Mouse (Mus musculus) frontal cortex, postnatal 25 days (tissue): ENCODE measurements around the gene Zzz3.

Source experiments
- DNase-seq, 2 experiments: peaks; one replicate each; pipeline ENCODE4 v3.0.0; 2022; ENCODE audit warnings: low spot score in 2 of 2

Gene Zzz3

GRCm38 (mm10) chr3:152466849-152467248, 71.6 kb downstream of the Zzz3 start:
- no peak for DNase-seq

- no peak for DNase-seq
Measured at GRCm38 (mm10) chr3:152467312-152467711, 72.0 kb downstream of the Zzz3 start.

DNA sequence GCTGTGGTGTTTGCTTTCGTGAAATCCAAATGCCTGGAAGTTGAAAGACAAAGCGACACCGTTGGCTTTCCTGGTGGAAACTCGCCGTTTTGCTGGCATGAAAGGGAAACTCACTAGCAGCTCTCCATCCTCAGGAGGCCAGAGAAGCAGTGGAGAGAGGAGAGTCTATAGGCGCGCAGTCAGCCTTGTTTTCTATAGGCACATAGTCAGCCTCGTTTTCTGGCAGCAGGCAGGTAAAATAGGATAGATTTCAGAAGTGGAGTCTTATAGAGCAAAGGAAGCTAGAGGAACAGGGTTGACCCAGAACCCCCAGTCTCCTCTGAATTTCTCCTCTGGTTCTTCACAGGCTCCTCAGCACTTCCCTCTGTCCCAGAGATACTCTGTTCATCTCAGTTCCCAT, 72.8 kb downstream of the Zzz3 start:
- no peak for DNase-seq

GRCm38 (mm10) chr3:152468569-152469041, 73.3 kb downstream of the Zzz3 start:
- DNase-seq: no peak

DNA sequence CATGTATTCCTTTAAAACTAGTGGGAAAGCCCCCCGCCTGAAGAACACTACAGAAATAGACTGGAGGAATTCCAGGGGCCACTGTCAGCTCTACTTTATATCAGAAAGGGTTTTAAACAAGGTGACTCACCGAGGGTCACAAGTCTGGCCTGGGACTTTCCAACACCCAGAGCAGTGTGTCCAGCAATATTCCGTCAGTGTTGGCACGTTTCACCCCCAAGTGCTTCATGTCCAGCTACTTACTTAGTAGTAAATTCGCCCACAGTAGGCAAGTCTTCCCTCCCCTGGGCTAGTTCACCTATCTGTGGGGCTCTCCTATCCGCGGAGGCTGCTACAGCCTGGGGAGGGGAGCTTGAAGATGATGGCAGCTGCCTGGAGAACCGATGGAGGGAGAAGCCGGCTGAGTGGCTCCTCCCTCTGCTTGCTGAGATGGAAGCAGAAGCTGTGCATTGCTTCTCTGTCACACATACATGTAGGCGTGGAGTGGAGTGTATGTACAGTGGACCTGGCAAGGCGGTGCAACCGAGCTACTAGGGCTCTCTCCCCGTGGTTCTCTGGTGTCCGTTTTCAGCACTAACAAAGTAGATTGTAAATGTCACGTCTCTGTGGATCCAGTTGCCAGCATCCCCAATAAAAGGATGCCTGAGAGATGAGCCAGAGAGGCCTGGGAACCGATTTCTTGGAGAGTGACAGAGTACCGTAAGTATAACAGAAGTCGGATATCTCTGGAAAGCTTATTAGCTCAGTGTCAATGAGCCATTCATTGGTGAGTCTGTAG, 74.3 kb downstream of the Zzz3 start:
- no peak for DNase-seq

DNA sequence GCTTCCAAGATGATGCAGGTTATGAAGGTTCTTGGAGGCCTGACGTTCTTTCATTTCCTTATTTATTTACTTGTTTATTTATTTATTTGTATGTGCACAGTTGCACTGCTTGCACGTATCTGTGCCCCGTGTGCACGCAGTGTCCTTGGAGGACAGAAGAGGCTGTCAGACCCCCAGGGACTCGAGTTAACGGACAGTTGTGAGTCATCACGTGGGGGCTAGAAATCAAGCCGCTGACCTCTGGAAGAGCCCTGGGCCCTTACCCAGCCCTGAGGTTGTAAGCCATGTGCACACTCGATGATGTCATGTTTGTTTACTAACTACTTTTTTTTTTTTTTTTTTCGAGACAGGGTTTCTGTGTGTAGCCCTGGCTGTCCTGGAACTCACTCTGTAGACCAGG, 75.1 kb downstream of the Zzz3 start:
- DNase-seq: no peak

DNA sequence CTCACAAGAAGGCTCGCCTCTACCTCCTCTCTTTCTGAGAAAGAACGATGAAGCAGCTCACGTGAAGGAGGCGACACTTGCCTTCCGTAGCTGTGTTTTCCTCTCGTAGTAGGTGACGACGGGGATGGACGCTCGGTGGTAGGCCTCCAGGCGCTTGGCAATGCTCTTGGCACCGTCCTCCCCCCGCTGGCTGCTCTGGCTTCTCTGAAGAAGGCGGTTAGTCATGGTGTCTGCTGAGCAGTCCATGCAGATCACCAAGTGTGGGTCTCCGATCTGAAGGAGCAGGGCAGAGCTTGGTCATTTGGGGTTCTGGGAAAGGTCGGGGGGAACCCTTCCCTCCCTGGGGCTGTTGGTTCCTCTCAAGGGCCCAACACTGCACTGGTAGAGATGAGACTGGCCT, 77.4 kb downstream of the Zzz3 start:
- no peak for DNase-seq

DNA sequence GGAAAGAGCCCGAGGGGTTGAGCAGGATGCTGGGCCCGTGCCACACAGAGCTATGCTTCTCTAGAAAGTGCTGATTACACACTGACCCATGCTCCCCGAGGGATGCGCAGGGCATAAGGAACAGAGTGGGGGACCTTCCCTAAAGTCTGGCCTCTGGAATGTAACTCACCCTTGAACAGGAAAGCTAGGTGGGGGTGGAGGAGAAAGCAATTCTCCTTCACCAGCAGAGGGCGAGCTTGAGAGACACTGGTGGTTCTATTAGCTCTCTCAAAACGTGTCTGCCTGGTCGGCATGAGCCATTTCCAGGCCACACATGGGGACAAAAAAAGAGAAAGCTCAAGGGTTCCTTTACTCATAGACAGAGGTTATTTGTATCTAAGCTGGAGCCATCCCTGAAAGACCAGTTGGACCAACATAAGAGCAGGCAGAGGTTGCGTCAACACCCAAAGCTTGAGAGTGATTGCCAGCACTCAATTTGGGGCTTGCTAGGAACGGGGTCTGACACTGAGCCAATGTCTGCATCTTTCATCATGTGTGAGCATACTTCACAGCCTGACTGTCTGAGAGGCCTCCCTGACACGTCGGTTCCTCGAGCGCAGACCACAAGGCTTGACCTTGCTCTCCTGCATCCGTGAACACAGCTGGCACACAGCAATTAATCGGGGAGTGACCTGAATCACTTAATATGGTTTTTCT, 79.5 kb downstream of the Zzz3 start:
- DNase-seq: peak in 1 of 2 experiments; percentile 56

- DNase-seq: no peak
Measured at GRCm38 (mm10) chr3:152475278-152475669, 80.0 kb downstream of the Zzz3 start.

- no peak for DNase-seq
Measured at GRCm38 (mm10) chr3:152475894-152476293, 80.6 kb downstream of the Zzz3 start.

DNA sequence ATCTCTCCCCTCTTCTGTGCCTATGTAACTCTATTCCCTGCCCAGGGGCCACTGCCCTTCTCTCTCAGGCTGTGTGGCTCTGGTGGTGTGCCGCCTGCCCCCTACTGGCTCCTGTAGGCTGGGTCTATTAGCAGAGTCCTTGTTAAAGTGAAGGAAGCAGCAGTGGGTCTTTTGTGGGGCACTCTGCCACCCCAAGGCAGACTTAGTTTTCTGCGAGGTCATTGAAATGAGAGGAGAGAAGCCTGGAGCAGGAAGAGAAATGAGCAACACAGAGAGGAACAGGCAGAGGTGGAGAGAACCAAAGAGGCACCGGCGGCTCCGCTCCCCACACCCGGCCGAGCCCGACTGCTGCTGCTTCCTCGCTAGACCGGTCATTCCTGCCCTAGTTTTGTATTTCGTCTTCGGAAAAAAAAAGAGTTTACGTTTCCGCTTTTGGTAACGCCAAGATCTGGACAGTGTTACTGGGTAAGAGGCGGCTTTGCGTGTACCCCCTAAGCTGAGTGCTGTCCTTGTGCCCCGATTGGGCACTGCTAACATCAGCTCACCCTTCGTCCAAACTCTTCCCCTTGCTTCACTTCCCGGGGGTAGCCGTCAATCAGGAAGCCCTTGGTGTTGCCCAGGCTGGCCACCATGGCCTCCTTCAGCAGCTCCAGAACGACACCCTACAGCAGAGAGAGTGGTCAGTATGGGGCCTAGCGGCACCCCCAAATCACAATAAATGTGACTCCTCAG, 82.7 kb downstream of the Zzz3 start:
- DNase-seq: no peak

- DNase-seq: no peak
Measured at GRCm38 (mm10) chr3:152478599-152479435, 83.5 kb downstream of the Zzz3 start.

- DNase-seq: no peak
Measured at GRCm38 (mm10) chr3:152480336-152480735, 85.1 kb downstream of the Zzz3 start.

DNA sequence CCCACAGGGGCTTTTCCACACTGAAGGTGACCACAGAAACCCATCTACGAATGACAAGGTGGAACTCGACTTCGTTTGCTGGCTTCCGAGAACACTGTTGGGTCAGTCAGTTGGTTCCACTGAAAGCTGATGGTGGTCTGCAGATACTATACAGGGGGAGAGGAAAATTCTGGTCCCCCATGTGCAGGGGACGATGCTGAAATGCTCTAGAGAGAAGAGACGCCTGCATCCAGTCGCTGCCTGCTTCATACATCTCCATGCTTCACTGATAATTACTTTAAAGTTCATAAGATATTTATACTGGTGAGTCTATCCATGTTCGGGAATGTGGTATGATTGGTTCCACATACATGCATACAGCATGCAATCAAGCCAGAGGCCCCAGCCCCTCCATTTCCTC, 86.9 kb downstream of the Zzz3 start:
- DNase-seq: no peak

GRCm38 (mm10) chr3:152483800-152484199, 88.5 kb downstream of the Zzz3 start:
- no peak for DNase-seq

DNA sequence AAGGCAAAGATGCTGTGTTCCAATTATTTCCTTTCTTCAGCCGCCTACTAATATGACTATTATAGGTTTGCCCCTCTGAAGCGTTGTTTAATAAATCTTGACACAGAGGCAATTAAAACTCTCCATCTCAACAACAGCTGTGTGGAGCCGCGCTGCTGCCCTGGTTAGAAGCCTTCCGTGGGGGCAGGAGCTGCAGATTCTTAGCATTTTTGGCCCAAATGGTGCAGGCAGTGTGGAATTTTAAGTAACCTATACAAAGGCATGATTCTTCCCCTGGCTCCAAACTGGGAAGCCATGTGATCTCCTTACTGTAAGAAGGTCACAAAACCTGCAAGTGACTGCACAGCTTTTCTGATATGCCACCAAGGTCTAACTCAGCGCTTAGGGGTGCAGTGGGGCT, 88.9 kb downstream of the Zzz3 start:
- DNase-seq: no peak

DNA sequence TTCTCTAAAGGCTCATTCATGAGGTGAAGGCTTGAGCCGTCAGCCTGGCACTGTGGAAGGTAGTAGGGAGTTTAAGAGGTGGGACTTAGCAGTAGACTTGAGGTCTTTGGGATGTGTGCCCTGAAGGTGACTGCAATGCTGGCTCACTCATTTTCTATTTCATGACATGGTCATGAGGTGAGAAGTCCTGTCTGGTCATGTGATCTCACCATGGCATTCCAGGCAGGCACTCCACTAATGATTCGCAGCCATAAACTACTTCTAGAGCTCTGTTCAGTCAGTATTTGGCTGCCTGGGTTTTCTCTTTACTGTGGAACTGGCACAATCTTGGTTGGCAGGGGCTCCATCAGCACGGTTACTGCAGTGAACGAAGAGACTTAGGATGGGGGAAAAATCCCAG, 93.7 kb downstream of the Zzz3 start:
- DNase-seq: no peak

DNA sequence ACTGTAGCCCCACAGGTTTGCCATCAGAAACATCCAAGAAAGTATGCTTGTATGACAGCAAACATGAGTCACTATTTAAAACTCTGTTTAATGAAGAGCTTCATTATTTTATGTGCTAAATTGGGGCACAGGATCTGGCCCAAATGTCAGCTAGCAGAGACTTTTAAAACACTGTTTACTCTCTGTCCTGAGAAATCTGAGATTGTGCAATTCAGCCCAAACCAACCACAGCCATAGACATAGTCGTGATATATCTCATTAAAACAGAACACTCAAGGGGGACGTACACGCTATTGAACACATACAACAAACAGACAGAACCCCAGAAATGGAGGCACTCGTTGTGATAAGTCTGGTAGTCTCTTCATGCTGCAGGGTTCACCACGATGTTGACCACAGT, 95.2 kb downstream of the Zzz3 start:
- DNase-seq: no peak

DNA sequence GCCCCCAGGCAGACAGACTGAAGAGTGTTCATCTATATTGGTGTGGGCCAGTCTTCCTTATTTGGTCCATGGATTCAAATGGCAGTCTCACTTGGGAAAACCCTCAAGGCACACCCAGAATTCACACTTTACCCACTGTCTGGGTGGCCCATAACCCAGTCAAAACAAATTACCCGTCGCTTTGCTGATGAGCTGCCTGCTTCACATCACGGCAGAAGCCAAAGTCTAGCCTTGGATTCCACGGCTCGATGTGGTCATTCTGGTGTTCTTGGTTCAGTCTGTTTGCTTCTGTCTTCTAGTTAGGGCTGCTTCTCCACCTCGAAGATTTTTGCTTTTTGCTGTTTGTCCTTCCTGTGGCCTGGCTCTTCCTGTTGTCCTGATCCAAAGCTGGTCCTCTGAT, 97.0 kb downstream of the Zzz3 start:
- DNase-seq: no peak

DNA sequence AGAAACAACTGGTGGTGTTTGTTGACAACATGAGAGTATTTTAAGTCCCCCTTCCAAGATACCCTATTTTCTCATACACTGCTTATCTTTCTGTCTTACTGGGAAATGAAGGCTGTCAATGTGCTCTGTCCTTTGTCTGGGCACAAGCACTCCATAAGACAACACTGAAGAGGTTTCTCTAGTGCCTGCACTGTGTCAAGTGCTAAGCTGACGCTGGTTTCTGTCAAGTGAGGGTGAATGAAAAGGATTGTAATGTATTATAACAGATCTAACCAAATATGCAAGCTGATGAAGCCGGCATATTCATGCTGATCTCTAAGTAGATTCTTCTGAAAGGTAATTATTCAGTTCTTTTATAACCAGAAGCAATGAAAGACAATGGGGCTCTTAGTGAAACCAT, 98.5 kb downstream of the Zzz3 start:
- DNase-seq: no peak

- DNase-seq: no peak
Measured at GRCm38 (mm10) chr3:152494667-152495360, 99.5 kb downstream of the Zzz3 start.
